Mouse (Mus musculus) forebrain, embryonic 10.5 days (tissue): ENCODE results near the gene Musk. TPM values are rescaled to one million over a fixed set of nuclear protein-coding genes. Genes with fewer than 3 reads are reported as not detected.

ENCODE experiments used
- DNase-seq: peaks from one replicate; pipeline ENCODE4 v3.0.0-alpha.2; 2017; ENCODE audit warnings: low spot score; ENCODE audit errors: extremely low spot score
- H3K27ac ChIP-seq: fragments of 300-500 bp; sonication (generic); 2 replicates; pipeline ENCODE4 v1.5.1; 2016; ENCODE audit warnings: mild to moderate bottlenecking
- H3K27me3 ChIP-seq: fragments of 300-500 bp; sonication (generic); 2 replicates; pipeline ENCODE4 v1.6.1; 2016; ENCODE audit warnings: mild to moderate bottlenecking; ENCODE audit not compliant: poor library complexity, severe bottlenecking
- H3K36me3 ChIP-seq: fragments of 300-500 bp; sonication (generic); replicated peaks from 2 replicates; pipeline ENCODE4 v1.6.1; 2016; ENCODE audit warnings: mild to moderate bottlenecking, moderate library complexity
- H3K4me1 ChIP-seq: fragments of 300-500 bp; sonication (generic); 2 replicates; pipeline ENCODE4 v1.6.1; 2016
- H3K4me3 ChIP-seq: fragments of 300-500 bp; sonication (generic); 2 replicates; pipeline ENCODE4 v1.5.1; 2016; ENCODE audit warnings: mild to moderate bottlenecking, moderate library complexity
- H3K9me3 ChIP-seq: fragments of 300-500 bp; sonication (generic); 2 replicates; pipeline ENCODE4 v1.6.1; 2016; ENCODE audit warnings: mild to moderate bottlenecking, moderate library complexity
- WGBS: fragments of 180-500 bp; shearing (Covaris S2); methylation state at CpG from one replicate; pipeline ENCODE4 v1.1.7; 2016; 5-methylcytosine and 5-hydroxymethylcytosine counted together
- polyA plus RNA-seq: library from polyadenylated mRNA; unstranded; fragments of >200 nt; fragmentation: Nextera tagmentation; extraction: Ambion mirVana; gene quantifications from 2 replicates; pipeline ENCODE4 v1.2.1, GENCODE M21; 2016

Musk gene
- polyA plus RNA-seq, 1 experiment from 2014 or later, result 0.04 TPM

GRCm38 (mm10) chr4:58328231-58328630 lies 42.5 kb downstream of the Musk start:
- Histone ChIP-seq H3K27me3 (peaks cover 43% of the 10 kb centered on the region), H3K9me3 (no peaks in the 10 kb centered on the region), H3K4me1 (peaks cover 13% of the 10 kb centered on the region), H3K36me3 (no peaks in the 10 kb centered on the region), H3K27ac (no peak overlapping the region), H3K4me3 (no peak overlapping the region)
- no peak for DNase-seq
- 88% methylated on average over 4 of the region's 4 CpGs for WGBS

- no peaks in the 10 kb centered on the region for H3K36me3 ChIP-seq
- DNase-seq, result no peak
- H3K27me3 ChIP-seq, result peaks cover 38% of the 10 kb centered on the region
- WGBS, result 89% methylated on average over 4 of the region's 4 CpGs
- H3K4me3 ChIP-seq, result no peak overlapping the region
- H3K27ac ChIP-seq, result no peak overlapping the region
- H3K9me3 ChIP-seq, result no peaks in the 10 kb centered on the region
- peaks cover 13% of the 10 kb centered on the region for H3K4me1 ChIP-seq
Observed at GRCm38 (mm10) chr4:58330016-58330415, 44.3 kb downstream of the Musk start.

GRCm38 (mm10) chr4:58330864-58331638 lies 45.3 kb downstream of the Musk start:
- H3K4me3 ChIP-seq, result no peak overlapping the region
- no peaks in the 10 kb centered on the region for H3K36me3 ChIP-seq
- H3K4me1 ChIP-seq, result peaks cover 13% of the 10 kb centered on the region
- no peaks in the 10 kb centered on the region for H3K9me3 ChIP-seq
- DNase-seq, result no peak
- peaks cover 34% of the 10 kb centered on the region for H3K27me3 ChIP-seq
- WGBS, result 89% methylated on average over 10 of the region's 10 CpGs
- no peak overlapping the region for H3K27ac ChIP-seq

- Histone ChIP-seq H3K9me3 (no peaks in the 10 kb centered on the region), H3K27ac (no peak overlapping the region), H3K27me3 (peaks cover 34% of the 10 kb centered on the region), H3K4me3 (no peak overlapping the region), H3K36me3 (no peaks in the 10 kb centered on the region), H3K4me1 (0 out of 2 replicates have a peak, but pooled peaks cover 3% of the 10 kb centered on the region)
- 57% methylated on average over 3 of the region's 3 CpGs for WGBS
- no peak for DNase-seq
Observed at GRCm38 (mm10) chr4:58332394-58332793, 46.6 kb downstream of the Musk start.

- Histone ChIP-seq H3K9me3 (no peaks in the 10 kb centered on the region), H3K36me3 (no peaks in the 10 kb centered on the region), H3K4me1 (peaks cover 3% of the 10 kb centered on the region; the same call in 1 of the 2 replicates), H3K27ac (no peak overlapping the region), H3K4me3 (no peak overlapping the region), H3K27me3 (no peaks in the 10 kb centered on the region)
- WGBS, result 70% methylated on average over 2 of the region's 2 CpGs
- no peak for DNase-seq
Observed at GRCm38 (mm10) chr4:58336227-58336626, 50.5 kb downstream of the Musk start.

- H3K27me3 ChIP-seq, result no peaks in the 10 kb centered on the region
- no peak overlapping the region for H3K4me3 ChIP-seq
- DNase-seq, result no peak
- H3K9me3 ChIP-seq, result no peaks in the 10 kb centered on the region
- no peaks in the 10 kb centered on the region; the same call in 1 of the 2 replicates for H3K4me1 ChIP-seq
- WGBS, result 49% methylated on average over 3 of the region's 3 CpGs
- H3K27ac ChIP-seq, result no peak overlapping the region
- no peaks in the 10 kb centered on the region for H3K36me3 ChIP-seq
Observed at GRCm38 (mm10) chr4:58339226-58339625, 53.5 kb downstream of the Musk start.

- Histone ChIP-seq H3K4me3 (no peak overlapping the region), H3K27ac (no peak overlapping the region), H3K9me3 (no peaks in the 10 kb centered on the region), H3K4me1 (peaks cover 3% of the 10 kb centered on the region; the same call in 1 of the 2 replicates), H3K36me3 (no peaks in the 10 kb centered on the region), H3K27me3 (no peaks in the 10 kb centered on the region)
- 95% methylated on average over 7 of the region's 7 CpGs for WGBS
- no peak for DNase-seq
Observed at GRCm38 (mm10) chr4:58350206-58350605, 64.4 kb downstream of the Musk start.

- Histone ChIP-seq H3K4me1 (peaks cover 3% of the 10 kb centered on the region; the same call in 1 of the 2 replicates), H3K4me3 (no peak overlapping the region), H3K9me3 (no peaks in the 10 kb centered on the region), H3K27ac (no peak overlapping the region), H3K27me3 (no peaks in the 10 kb centered on the region), H3K36me3 (no peaks in the 10 kb centered on the region)
- no peak for DNase-seq
- 75% methylated on average over 10 of the region's 10 CpGs for WGBS
Observed at GRCm38 (mm10) chr4:58351165-58351564, 65.4 kb downstream of the Musk start.

- WGBS, result 82% methylated on average over 5 of the region's 5 CpGs
- H3K36me3 ChIP-seq, result no peaks in the 10 kb centered on the region
- no peak overlapping the region for H3K27ac ChIP-seq
- no peaks in the 10 kb centered on the region for H3K27me3 ChIP-seq
- no peak for DNase-seq
- no peak overlapping the region for H3K4me3 ChIP-seq
- H3K9me3 ChIP-seq, result no peaks in the 10 kb centered on the region
- H3K4me1 ChIP-seq, result peaks cover 3% of the 10 kb centered on the region; the same call in 1 of the 2 replicates
Observed at GRCm38 (mm10) chr4:58351590-58351989, 65.8 kb downstream of the Musk start.

GRCm38 (mm10) chr4:58358996-58359395 lies 73.2 kb downstream of the Musk start:
- WGBS, result 92% methylated on average over 4 of the region's 4 CpGs

GRCm38 (mm10) chr4:58365321-58365720 lies 79.6 kb downstream of the Musk start:
- 91% methylated on average over 6 of the region's 6 CpGs for WGBS
- Histone ChIP-seq H3K4me3 (no peak overlapping the region), H3K27me3 (no peaks in the 10 kb centered on the region), H3K36me3 (no peaks in the 10 kb centered on the region), H3K27ac (no peak overlapping the region), H3K9me3 (no peaks in the 10 kb centered on the region), H3K4me1 (no peaks in the 10 kb centered on the region)
- no peak for DNase-seq

More at GRCm38 (mm10) chr4:58358996-58359395, 73.2 kb downstream of the Musk start:
- Histone ChIP-seq H3K4me3 (no peak overlapping the region), H3K4me1 (no peaks in the 10 kb centered on the region), H3K27me3 (no peaks in the 10 kb centered on the region), H3K9me3 (no peaks in the 10 kb centered on the region), H3K36me3 (no peaks in the 10 kb centered on the region), H3K27ac (no peak overlapping the region)
- DNase-seq, result no peak

- Histone ChIP-seq H3K27me3 (no peaks in the 10 kb centered on the region), H3K27ac (no peak overlapping the region), H3K4me3 (no peak overlapping the region), H3K36me3 (no peaks in the 10 kb centered on the region), H3K9me3 (no peaks in the 10 kb centered on the region), H3K4me1 (no peaks in the 10 kb centered on the region)
- WGBS, result 87% methylated on average over 1 of the region's 1 CpGs
- DNase-seq, result no peak
Observed at GRCm38 (mm10) chr4:58371106-58371505, 85.3 kb downstream of the Musk start.

GRCm38 (mm10) chr4:58373599-58373998 lies 87.8 kb downstream of the Musk start:
- Histone ChIP-seq H3K4me3 (no peak overlapping the region), H3K27ac (no peak overlapping the region), H3K27me3 (no peaks in the 10 kb centered on the region), H3K4me1 (no peaks in the 10 kb centered on the region), H3K36me3 (no peaks in the 10 kb centered on the region), H3K9me3 (no peaks in the 10 kb centered on the region)
- DNase-seq, result no peak
- WGBS, result 92% methylated on average over 10 of the region's 10 CpGs
